Mouse (Mus musculus) telencephalon, adult 2 months (tissue): ENCODE data around the gene Mlph.

Experiments
- DNase-seq: peaks from one replicate; pipeline ENCODE4 v3.0.0-alpha.2; 2011; ENCODE audit warnings: low read depth, low spot score

The Mlph gene

DNA sequence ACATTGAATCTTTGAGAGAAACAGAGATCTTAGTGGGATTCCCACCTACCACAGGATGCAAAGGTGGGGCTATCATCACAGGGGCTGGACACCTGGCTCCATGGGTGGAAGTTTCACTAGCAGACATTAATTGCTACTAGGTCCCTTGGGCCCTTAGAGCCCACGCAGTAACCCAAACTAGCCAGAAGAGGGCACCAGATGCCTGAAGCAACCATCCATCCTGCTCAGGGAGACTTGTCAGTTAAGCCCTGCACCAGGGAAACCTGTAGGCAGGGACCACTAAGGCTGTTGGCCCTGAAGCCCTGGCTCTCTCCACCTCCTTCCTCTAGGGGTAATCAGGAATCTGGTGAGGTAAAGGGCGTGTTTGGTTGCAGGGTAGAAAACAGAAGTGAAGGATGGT lies 8.5 kb upstream of the Mlph start:
- DNase-seq: peak; percentile 11

- no peak for DNase-seq
These were observed 5.7 kb upstream of the Mlph start for GRCm38 (mm10) chr1:90909161-90909560.

- no peak for DNase-seq
These were observed 5.2 kb upstream of the Mlph start for GRCm38 (mm10) chr1:90909631-90910152.

GRCm38 (mm10) chr1:90913231-90913630 lies 1.7 kb upstream of the Mlph start:
- DNase-seq: no peak

DNA sequence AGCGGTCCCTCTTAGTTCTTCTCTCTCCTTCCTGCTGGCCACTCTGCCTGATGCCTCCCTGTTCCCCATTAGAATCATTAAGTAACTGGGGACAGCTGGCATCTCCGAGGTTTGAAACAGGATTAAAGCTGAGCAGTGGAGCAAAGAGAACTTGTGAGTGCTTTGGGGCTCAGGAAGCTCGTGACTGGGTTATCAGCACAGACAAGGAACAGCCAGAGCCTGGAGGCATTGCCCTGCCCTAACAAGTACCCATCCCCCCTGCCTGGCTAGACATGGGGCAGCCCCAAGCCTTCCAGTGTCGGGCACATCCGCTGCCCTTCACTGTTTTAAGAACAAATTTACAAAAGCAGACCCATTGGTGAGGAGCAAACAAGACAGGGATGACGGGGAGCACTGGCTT lies 2.6 kb downstream of the Mlph start:
- DNase-seq: no peak

- DNase-seq: no peak
These were observed 6.8 kb downstream of the Mlph start for GRCm38 (mm10) chr1:90921687-90922086.

GRCm38 (mm10) chr1:90926030-90926429 lies 11.1 kb downstream of the Mlph start:
- DNase-seq: peak; percentile 22

DNA sequence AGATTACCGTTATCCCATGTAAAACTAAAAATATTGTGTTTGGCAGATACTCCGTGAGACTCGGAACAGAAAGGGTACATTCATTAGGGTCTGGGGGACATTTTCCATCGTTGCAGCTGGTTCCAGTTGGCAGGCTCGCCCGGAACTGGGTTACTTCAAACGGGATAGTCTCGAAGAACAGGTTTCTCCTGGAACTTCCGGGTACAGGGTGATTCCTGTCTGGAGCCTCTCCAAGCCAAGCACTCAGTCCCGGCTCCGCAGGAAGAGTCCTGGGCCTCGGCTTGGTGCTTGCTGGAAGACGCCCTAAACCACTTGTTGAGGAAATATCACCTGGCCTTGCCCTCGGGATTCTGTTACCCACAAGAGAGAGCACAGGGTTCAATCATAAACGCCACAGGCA lies 12.4 kb downstream of the Mlph start:
- no peak for DNase-seq

GRCm38 (mm10) chr1:90927929-90928574 lies 13.2 kb downstream of the Mlph start:
- no peak for DNase-seq

GRCm38 (mm10) chr1:90928575-90928934 lies 13.7 kb downstream of the Mlph start:
- DNase-seq: peak; percentile 69

- DNase-seq: no peak
These were observed 18.1 kb downstream of the Mlph start for GRCm38 (mm10) chr1:90933001-90933400.

DNA sequence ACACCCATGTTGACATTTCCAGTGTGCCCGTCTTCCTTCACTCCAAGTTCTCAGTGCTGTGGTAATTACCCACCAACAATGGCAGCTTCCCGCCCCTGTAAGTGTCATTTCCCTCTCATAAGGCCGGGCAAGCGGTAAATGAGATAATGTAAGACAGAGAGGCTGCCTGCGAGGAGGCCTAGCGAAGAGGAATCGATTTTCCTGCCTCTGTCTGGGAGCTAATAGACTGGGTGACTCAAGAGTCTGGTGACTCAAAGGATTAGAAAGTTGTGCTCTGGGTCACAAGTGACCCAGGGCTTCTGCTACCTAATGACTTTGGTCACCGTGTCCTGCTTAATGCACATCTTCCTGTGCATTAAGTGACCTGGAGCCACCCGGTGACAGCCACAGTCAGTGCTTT lies 22.1 kb downstream of the Mlph start:
- no peak for DNase-seq

DNA sequence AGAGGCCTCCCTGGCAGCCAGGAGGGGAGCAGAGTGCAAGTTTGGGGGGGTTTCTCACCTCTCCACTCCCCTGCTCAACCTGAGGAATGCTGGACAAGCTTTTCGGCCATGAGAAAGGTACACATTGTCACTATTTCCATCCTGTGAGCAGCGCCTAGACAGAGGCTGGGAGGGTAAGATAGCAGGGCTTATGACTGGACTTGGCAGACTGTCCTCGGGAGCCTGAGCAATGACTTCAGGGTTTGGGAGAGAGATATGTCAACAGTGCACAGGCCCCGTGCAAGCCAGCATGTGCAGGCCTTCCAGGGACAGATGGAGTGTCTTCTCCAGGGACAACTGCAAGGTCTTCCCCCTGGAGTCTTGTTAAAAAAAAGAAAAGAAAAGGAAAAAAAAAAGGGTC lies 25.1 kb downstream of the Mlph start:
- DNase-seq: no peak

- DNase-seq: no peak
These were observed 30.3 kb downstream of the Mlph start for GRCm38 (mm10) chr1:90945171-90945570.

- no peak for DNase-seq
These were observed 32.4 kb downstream of the Mlph start for GRCm38 (mm10) chr1:90947252-90947651.

- DNase-seq: no peak
These were observed 34.4 kb downstream of the Mlph start for GRCm38 (mm10) chr1:90949309-90949708.

- DNase-seq: no peak
These were observed 36.8 kb downstream of the Mlph start for GRCm38 (mm10) chr1:90951670-90952069.

- DNase-seq: no peak
These were observed 37.9 kb downstream of the Mlph start, which contains the start of gene Prlh for GRCm38 (mm10) chr1:90952808-90953207. TSS of gene Prlh (plus strand) at chr1:90953108.

- no peak for DNase-seq
These were observed 38.8 kb downstream of the Mlph start for GRCm38 (mm10) chr1:90953688-90954087.

- DNase-seq: no peak
These were observed 41.6 kb downstream of the Mlph start for GRCm38 (mm10) chr1:90956245-90957096.

DNA sequence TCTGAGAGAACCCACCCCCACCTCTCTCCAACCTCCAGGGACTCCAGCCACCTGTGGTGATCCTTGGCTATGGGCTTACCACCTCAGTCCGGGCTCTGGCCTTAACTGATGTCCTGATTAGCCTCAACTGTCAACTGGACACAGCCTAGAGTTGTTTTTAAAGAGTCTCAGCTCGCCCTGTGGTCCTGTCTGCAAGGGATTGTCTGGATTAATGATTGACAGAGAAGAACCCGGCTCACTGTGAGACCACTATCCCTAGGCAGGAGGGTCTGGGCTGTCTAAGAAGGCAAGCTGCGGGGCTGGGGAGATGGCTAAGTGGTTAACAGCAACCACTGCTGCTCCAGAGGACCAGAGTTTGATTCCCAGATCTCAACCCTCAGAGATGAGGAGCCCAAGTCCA lies 47.6 kb downstream of the Mlph start:
- no peak for DNase-seq

DNA sequence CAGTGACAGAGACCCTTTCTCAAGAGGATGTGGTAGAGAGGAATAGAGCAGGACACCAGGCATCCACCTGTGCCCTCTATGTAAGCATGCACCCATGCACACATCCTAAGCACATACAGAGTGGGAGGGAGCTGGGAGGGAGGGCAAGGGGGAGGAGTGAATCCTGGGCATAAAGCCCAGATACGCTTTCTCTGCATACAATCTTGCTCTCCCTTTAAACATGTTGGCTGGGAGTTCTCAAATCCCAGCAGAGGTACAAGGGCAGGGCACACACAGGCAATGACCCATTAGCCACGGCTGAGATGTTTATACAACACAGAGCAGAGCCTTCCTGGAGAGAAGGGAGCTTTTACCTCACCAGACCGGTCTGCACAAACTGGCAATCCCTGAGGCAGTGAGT lies 48.1 kb downstream of the Mlph start:
- DNase-seq: no peak

GRCm38 (mm10) chr1:90967583-90967982 lies 52.7 kb downstream of the Mlph start:
- DNase-seq: no peak
